11 mouse cellular contexts compared by ENCODE assay signal in the genomic region with DNA sequence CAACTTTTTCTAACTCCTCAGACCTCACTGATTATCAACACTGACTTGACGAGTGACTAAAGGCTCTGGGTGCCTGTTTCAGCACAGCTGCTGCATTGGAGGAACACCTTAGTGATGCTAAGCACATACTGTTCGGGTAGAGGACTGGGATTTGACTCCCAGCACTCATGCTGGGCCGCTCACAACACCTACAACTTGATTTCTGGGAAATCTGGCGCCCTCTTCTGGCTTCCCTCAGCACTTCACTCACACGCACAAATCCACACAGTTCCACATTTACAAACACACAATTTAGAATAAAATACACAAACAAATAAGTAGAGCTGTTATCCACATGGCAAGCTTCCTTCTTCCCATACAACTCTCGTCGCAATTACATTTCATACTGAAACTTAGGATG.
A peak's percentile ranks its signal among the peaks of the same experiment; 100 is the strongest.
DNase-seq lines count a peak whose midpoint lies in the region; ATAC-seq and TF ChIP-seq lines count a peak whose summit lies in the region.
"Had no signal": no experiment of that assay in that cellular context is flagged by ENCODE, and none has a peak within 500 bp of the region (broad histone marks: within the 10 kb centered on the region; RNA-seq: fewer than 3 reads in every experiment).

No protein-coding gene starts in this region.

- H3K9me3 ChIP-seq in kidney, postnatal 0 days (replicated peaks; ENCODE audit: low read length) = no peaks in the 10 kb centered on the region
- H3K9me3 ChIP-seq in embryonic facial prominence, embryonic 10.5 days = no peaks in the 10 kb centered on the region

- peak; percentile 47 for TF ChIP-seq CTCF in kidney, postnatal 0 days (IDR thresholded peaks at IDR 0.05; ENCODE audit: low read depth)
- TF ChIP-seq CTCF in thymus, adult 2 months (IDR thresholded peaks at IDR 0.05; ENCODE audit: borderline replicate concordance, control insufficient read depth, extremely low read depth, insufficient read depth, low read length, poor library complexity) = peak; percentile 32; the same call in 1 of the 2 replicates
- TF ChIP-seq CTCF in brain, embryonic 14.5 days (IDR thresholded peaks at IDR 0.05; ENCODE audit: borderline replicate concordance, extremely low read depth, insufficient read depth, insufficient read length) = peak; percentile 13; the same call in 1 of the 2 replicates

- TF ChIP-seq POLR2A in thymus, adult 2 months (IDR thresholded peaks at IDR 0.05; ENCODE audit: control insufficient read depth, extremely low read depth, insufficient read depth, low read length, poor library complexity) = no peak
- TF ChIP-seq POLR2A in brain, embryonic 14.5 days (IDR thresholded peaks at IDR 0.05; ENCODE audit: borderline replicate concordance, extremely low read depth, insufficient read depth, insufficient read length, poor library complexity, severe bottlenecking) = no peak

- no peak overlapping the region for H3K9ac ChIP-seq in kidney, postnatal 0 days (ENCODE audit: low read depth, low read length)
- H3K9ac ChIP-seq: hindbrain, embryonic 14.5 days had no signal

- no peaks in the 10 kb centered on the region for H3K27me3 ChIP-seq in kidney, postnatal 0 days (ENCODE audit: insufficient read depth, low read length)
- H3K27me3 ChIP-seq in thymus, adult 2 months (ENCODE audit: control insufficient read depth, insufficient read depth, low read length) = no peaks in the 10 kb centered on the region
- no peaks in the 10 kb centered on the region for H3K27me3 ChIP-seq in embryonic facial prominence, embryonic 10.5 days (replicated peaks; ENCODE audit: low read depth, poor library complexity, severe bottlenecking)

- ATAC-seq in kidney, postnatal 0 days (replicated peaks; ENCODE audit: low FRiP score, low read depth) = no peak

- no peaks in the 10 kb centered on the region for H3K36me3 ChIP-seq in kidney, postnatal 0 days (ENCODE audit: insufficient read depth, low read length)
- no peaks in the 10 kb centered on the region for H3K36me3 ChIP-seq in thymus, adult 2 months (ENCODE audit: control insufficient read depth, insufficient read depth, low read length)
- peaks cover 7% of the 10 kb centered on the region for H3K36me3 ChIP-seq in embryonic facial prominence, embryonic 10.5 days (replicated peaks)

- no peak for DNase-seq in kidney, postnatal 0 days (ENCODE audit: low spot score)
- DNase-seq in kidney, adult 11 months = no peak
- DNase-seq in thymus, adult 2 months = peak; percentile 4
- DNase-seq in thymus, adult 18-20 months = no peak
- DNase-seq in brain, embryonic 14.5 days (ENCODE audit: low read depth) = no peak
- peak; percentile 46 for DNase-seq in thymus, postnatal 4 days
- no peak for DNase-seq in left cerebral cortex, adult 11 months (ENCODE audit: low spot score)
- DNase-seq in embryonic facial prominence, embryonic 10.5 days (ENCODE audit: low spot score) = no peak
- DNase-seq: right cerebral cortex, postnatal 4 days had no signal

- H3K4me2 ChIP-seq in kidney, postnatal 0 days (ENCODE audit: low read length) = no peak overlapping the region
- H3K4me2 ChIP-seq: hindbrain, embryonic 14.5 days had no signal

- no peak overlapping the region for H3K27ac ChIP-seq in kidney, postnatal 0 days
- no peak overlapping the region for H3K27ac ChIP-seq in thymus, adult 2 months (ENCODE audit: control insufficient read depth, insufficient read depth, low read length)
- H3K27ac ChIP-seq in embryonic facial prominence, embryonic 10.5 days (replicated peaks) = no peak overlapping the region
- H3K27ac ChIP-seq: hindbrain, embryonic 14.5 days had no signal

- 93% methylated on average over 7 of the region's 7 CpGs for WGBS in kidney, postnatal 0 days
- 97% methylated on average over 7 of the region's 7 CpGs for WGBS in thymus, adult 2 months
- WGBS in embryonic facial prominence, embryonic 10.5 days = 88% methylated on average over 7 of the region's 7 CpGs

- no peak overlapping the region for H3K4me3 ChIP-seq in kidney, postnatal 0 days (replicated peaks; ENCODE audit: low read depth, low read length)
- H3K4me3 ChIP-seq in thymus, adult 2 months (ENCODE audit: control insufficient read depth, insufficient read depth, low read length) = no peak overlapping the region
- H3K4me3 ChIP-seq in embryonic facial prominence, embryonic 10.5 days = no peak overlapping the region
- H3K4me3 ChIP-seq: erythroblast, embryonic 14.5 days had no signal

- no peaks in the 10 kb centered on the region for H3K4me1 ChIP-seq in kidney, postnatal 0 days (replicated peaks; ENCODE audit: insufficient read depth, low read length)
- peaks cover 8% of the 10 kb centered on the region for H3K4me1 ChIP-seq in thymus, adult 2 months (replicated peaks; ENCODE audit: control insufficient read depth, insufficient read depth, low read length)
- peaks cover 4% of the 10 kb centered on the region; the same call in 1 of the 2 replicates for H3K4me1 ChIP-seq in embryonic facial prominence, embryonic 10.5 days

Comparison
In these comparisons a context has a peak if more than half of its experiments do, and no peak if none do; other contexts are left out.
1. DNase-seq: peak in thymus, adult 2 months (single experiment) and thymus, postnatal 4 days (single experiment); none in kidney, postnatal 0 days (single experiment), kidney, adult 11 months (single experiment), thymus, adult 18-20 months (0 of 2), brain, embryonic 14.5 days (single experiment), left cerebral cortex, adult 11 months (single experiment) and embryonic facial prominence, embryonic 10.5 days (single experiment).
2. Peak in every context shown above with its lines, with median percentiles within 50 percentile points of each other: CTCF ChIP-seq.